Mouse (Mus musculus) midbrain, embryonic 10.5 days (tissue): ENCODE measurements at regions not wholly inside any gene's neighbourhood (a gene's known extent, or its start where the extent isn't known, plus 50 kb on each side); places are given as distances from the start of the nearest gene placed in this dataset.

ENCODE experiments used
- DNase-seq: peaks from one replicate; pipeline ENCODE4 v3.0.0-alpha.2; 2017; ENCODE audit warnings: low spot score
- H3K27ac ChIP-seq: fragments of 300-500 bp; sonication (generic); replicated peaks from 2 replicates; pipeline ENCODE4 v1.5.1; 2016; ENCODE audit warnings: mild to moderate bottlenecking
- H3K27me3 ChIP-seq: fragments of 300-500 bp; sonication (generic); 2 replicates; pipeline ENCODE4 v1.6.1; 2016; ENCODE audit warnings: low read depth, mild to moderate bottlenecking; ENCODE audit not compliant: poor library complexity, severe bottlenecking
- H3K36me3 ChIP-seq: fragments of 300-500 bp; sonication (generic); 2 replicates; pipeline ENCODE4 v1.6.1; 2016; ENCODE audit warnings: mild to moderate bottlenecking, moderate library complexity
- H3K4me1 ChIP-seq: fragments of 300-500 bp; sonication (generic); 2 replicates; pipeline ENCODE4 v1.6.1; 2016
- H3K4me3 ChIP-seq: fragments of 300-500 bp; sonication (generic); 2 replicates; pipeline ENCODE4 v1.5.1; 2016; ENCODE audit warnings: mild to moderate bottlenecking, moderate library complexity
- H3K9me3 ChIP-seq: fragments of 300-500 bp; sonication (generic); replicated peaks from 2 replicates; pipeline ENCODE4 v1.6.1; 2016; ENCODE audit warnings: mild to moderate bottlenecking
- WGBS: fragments of 180-500 bp; shearing (Covaris S2); methylation state at CpG from one replicate; pipeline ENCODE4 v1.1.7; 2016; 5-methylcytosine and 5-hydroxymethylcytosine counted together

DNA sequence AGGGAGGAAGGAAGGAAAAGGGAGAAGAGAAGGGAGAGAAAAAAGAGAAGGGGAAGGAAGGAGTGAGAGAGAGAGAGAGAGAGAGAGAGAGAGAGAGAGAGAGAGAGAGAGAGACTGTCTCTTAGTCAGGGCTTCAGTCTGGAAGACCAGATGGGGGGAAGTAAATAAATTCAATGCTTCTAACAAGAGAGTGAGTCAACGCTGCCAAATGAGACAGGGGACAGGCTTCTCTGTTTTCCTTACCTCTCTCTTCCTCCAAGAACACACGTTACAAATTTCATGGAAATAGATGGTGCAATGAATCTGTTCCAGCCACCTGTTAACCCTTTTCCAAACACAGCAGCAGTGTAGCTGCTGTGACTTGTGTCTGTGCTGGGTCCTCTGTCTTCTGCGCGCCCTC is 85.1 kb upstream of the Gdnf start:
- 76% methylated on average over 4 of the region's 4 CpGs for WGBS

DNA sequence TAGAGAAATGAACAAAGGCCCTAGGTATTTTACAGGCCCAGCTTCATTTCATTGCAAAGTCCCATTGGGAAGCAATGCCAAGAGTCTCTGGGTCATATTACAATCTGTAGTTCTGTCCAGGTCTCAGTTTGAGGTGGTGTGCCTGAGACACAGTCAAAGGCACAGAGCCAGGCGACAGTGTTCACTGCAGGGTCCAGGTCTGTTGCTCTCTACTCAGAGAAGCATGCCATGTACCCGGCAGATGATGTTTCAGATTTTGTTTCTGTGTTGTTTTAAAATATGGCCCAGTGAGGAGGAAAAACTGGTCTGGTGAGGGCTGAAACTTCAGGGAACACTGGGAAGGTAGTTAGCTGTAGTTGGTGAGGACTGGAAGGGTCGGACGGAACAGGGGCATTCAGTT is 63.1 kb upstream of the Gdnf start:
- Histone ChIP-seq H3K4me1 (no peaks in the 10 kb centered on the region), H3K27ac (no peak overlapping the region), H3K27me3 (no peaks in the 10 kb centered on the region), H3K9me3 (no peaks in the 10 kb centered on the region), H3K4me3 (no peak overlapping the region), H3K36me3 (no peaks in the 10 kb centered on the region)
- WGBS = 87% methylated on average over 4 of the region's 4 CpGs
- DNase-seq = no peak

More for the DNA sequence above, 85.1 kb upstream of the Gdnf start:
- H3K27me3 ChIP-seq = no peaks in the 10 kb centered on the region
- H3K27ac ChIP-seq = no peak overlapping the region
- H3K36me3 ChIP-seq = no peaks in the 10 kb centered on the region
- no peaks in the 10 kb centered on the region for H3K9me3 ChIP-seq
- peaks cover 3% of the 10 kb centered on the region; the same call in 1 of the 2 replicates for H3K4me1 ChIP-seq
- H3K4me3 ChIP-seq = no peak overlapping the region
- DNase-seq = no peak

DNA sequence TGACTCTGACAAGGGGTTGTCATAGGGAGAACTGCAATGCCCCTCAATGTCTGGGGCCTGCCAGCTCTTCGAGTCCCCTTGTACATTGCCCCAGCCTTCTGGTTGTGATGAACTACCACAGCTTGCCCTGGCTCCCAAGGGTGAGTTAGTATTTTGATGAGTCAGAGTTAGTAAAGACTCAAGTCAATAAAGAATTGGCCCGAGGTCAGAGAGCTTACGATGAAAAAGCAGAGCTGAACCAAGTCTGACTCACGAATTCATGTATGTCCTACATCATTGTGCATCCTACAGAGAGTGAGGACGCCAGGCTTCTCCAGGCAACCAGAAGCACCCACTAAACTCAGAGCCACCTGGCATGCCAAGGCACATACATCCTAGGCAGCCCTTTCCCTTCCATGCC is 60.2 kb upstream of the Gdnf start:
- H3K27me3 ChIP-seq = no peaks in the 10 kb centered on the region
- 90% methylated on average over 5 of the region's 5 CpGs for WGBS
- H3K27ac ChIP-seq = no peak overlapping the region
- no peak for DNase-seq
- no peaks in the 10 kb centered on the region for H3K36me3 ChIP-seq
- H3K4me1 ChIP-seq = no peaks in the 10 kb centered on the region
- H3K9me3 ChIP-seq = no peaks in the 10 kb centered on the region
- no peak overlapping the region for H3K4me3 ChIP-seq
